Mouse (Mus musculus): ENCODE measurements around the gene Ppfibp2. TPM values are rescaled to one million over a fixed set of nuclear protein-coding genes. Genes with fewer than 3 reads are reported as not detected.

Ppfibp2 gene
- polyA plus RNA-seq, 1 experiment from 2014 or later, result 19.2 TPM

DNA sequence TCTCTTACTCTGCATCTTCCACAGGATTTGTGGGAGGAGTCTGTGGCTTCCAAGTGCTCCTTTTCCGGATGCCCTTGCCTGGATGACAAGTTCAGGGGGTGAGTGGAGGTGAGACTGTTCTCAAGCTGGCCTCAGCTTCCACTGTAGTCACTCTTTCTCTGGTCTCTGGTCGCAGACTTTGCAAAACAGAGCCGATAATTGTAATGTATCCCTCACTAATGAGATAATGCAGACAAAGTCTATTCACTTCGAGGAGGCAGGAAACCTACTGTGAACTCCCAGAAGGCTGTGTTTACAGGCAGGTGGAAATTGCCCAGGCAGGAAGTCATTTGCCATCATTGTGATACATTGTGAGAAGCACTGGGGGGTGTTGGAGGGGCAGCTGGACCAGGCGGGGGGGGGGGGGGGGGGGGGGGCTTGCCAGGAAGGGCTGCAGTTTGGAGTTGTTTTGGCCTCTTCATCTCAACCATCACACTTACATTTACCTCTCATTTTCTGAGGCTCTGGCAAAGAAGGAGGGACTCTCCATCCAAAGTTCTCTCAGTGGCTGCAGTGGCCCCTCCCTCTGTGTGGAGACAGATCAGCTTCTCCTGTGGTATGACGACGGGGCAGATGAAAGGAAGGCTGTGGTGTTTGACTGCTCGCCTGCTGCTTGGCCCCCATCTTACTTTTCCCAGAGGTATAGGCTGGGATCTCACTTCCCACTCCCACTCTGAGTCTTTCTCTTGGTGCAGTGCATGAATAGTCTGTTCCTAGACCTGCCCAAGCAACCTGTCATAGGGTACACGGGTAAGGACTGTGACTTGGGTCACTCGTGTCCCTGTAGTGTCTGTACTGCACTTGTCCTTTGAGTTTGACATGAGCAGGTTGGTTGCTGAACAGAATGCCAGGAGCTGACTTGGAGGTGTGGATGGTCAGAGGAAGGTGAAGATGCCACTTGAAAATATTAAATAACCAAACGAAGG, 23.3 kb downstream of the Ppfibp2 start:
- H3K36me3 ChIP-seq (replicated peaks; ENCODE audit: control insufficient read depth, insufficient read depth, low read depth, low read length), result no peaks in the 10 kb centered on the region
- no peak for DNase-seq (ENCODE audit: low spot score)
- 33% methylated on average over 10 of the region's 11 CpGs for WGBS

DNA sequence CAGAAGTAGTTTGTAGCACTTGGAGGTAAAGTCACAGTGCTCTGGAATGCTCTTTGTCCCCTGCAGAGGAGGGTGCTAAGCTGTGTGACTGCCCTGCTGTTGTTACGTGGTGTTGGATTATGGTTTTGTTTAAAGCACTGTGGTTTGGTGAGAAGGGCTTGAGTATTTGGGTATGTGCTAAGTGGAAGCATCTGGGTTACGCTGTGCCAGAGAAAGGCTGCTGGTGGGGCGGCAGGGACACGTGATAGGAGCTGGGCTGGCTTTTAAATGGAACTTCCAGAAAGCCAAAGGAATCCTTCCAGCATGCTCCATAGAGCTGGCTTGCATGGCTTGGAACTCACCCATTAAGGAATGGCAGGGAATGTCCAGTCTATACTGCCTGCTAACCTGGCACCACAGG, 24.2 kb downstream of the Ppfibp2 start:
- Histone ChIP-seq H3K27me3 (ENCODE audit: control insufficient read depth, insufficient read depth, low read length) (no peaks in the 10 kb centered on the region), H3K9ac (replicated peaks; ENCODE audit: low read length) (no peak overlapping the region), H3K4me2 (ENCODE audit: low read depth, low read length) (no peak overlapping the region), H3K27ac (replicated peaks; ENCODE audit: low read depth, low read length) (no peak overlapping the region), H3K4me1 (ENCODE audit: control insufficient read depth, insufficient read depth, low read length) (peaks cover 4% of the 10 kb centered on the region; the same call in 1 of the 2 replicates), H3K9me3 (replicated peaks; ENCODE audit: control insufficient read depth, low read length) (no peaks in the 10 kb centered on the region), H3K36me3 (replicated peaks; ENCODE audit: control insufficient read depth, insufficient read depth, low read depth, low read length) (no peaks in the 10 kb centered on the region), H3K4me3 (ENCODE audit: low read depth, low read length) (no peak overlapping the region)
- ATAC-seq (replicated peaks; ENCODE audit: insufficient number of reproducible peaks, low FRiP score, low TSS enrichment, low read depth) (peak; percentile 70; the same call in 1 of the 2 replicates), DNase-seq (ENCODE audit: low spot score) (peak; percentile 38)
- WGBS, result 44% methylated on average over 4 of the region's 4 CpGs

More for the DNA sequence above, 23.3 kb downstream of the Ppfibp2 start:
- H3K27me3 ChIP-seq (ENCODE audit: control insufficient read depth, insufficient read depth, low read length), result no peaks in the 10 kb centered on the region
- H3K4me1 ChIP-seq (ENCODE audit: control insufficient read depth, insufficient read depth, low read length), result peaks cover 4% of the 10 kb centered on the region; the same call in 1 of the 2 replicates
- ATAC-seq (replicated peaks; ENCODE audit: insufficient number of reproducible peaks, low FRiP score, low TSS enrichment, low read depth), result peak; percentile 57
- no peak overlapping the region for H3K4me3 ChIP-seq (ENCODE audit: low read depth, low read length)
- no peak overlapping the region for H3K27ac ChIP-seq (replicated peaks; ENCODE audit: low read depth, low read length)
- H3K9ac ChIP-seq (replicated peaks; ENCODE audit: low read length), result no peak overlapping the region
- no peaks in the 10 kb centered on the region for H3K9me3 ChIP-seq (replicated peaks; ENCODE audit: control insufficient read depth, low read length)
- no peak overlapping the region for H3K4me2 ChIP-seq (ENCODE audit: low read depth, low read length)

DNA sequence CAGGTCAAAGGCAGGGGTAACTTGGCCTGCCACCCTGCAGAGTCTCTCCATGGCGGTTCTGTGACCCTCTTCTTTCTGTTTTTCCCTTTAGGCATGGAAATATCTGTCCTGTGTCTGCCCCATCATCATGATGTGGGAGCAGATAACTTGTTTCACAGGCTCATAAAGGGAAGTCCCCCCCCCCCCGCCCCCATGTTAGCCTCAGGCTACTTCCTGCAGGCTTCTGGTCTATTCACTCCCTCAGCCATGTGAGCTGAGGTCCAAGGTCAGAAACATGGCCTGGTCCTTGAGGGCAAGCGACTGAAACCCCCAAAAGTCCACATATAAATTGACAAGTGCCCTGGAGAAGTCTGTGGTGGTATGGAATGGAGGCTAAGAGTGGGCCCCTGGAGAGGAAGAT, 25.1 kb downstream of the Ppfibp2 start:
- no peak overlapping the region for H3K9ac ChIP-seq (replicated peaks; ENCODE audit: low read length)
- DNase-seq (ENCODE audit: low spot score), result no peak
- peaks cover 4% of the 10 kb centered on the region; the same call in 1 of the 2 replicates for H3K4me1 ChIP-seq (ENCODE audit: control insufficient read depth, insufficient read depth, low read length)
- no peak overlapping the region for H3K27ac ChIP-seq (replicated peaks; ENCODE audit: low read depth, low read length)
- no peaks in the 10 kb centered on the region for H3K27me3 ChIP-seq (ENCODE audit: control insufficient read depth, insufficient read depth, low read length)
- WGBS, result 73% methylated on average over 3 of the region's 3 CpGs
- no peaks in the 10 kb centered on the region for H3K9me3 ChIP-seq (replicated peaks; ENCODE audit: control insufficient read depth, low read length)
- no peak overlapping the region for H3K4me3 ChIP-seq (ENCODE audit: low read depth, low read length)
- no peak overlapping the region for H3K4me2 ChIP-seq (ENCODE audit: low read depth, low read length)
- no peaks in the 10 kb centered on the region for H3K36me3 ChIP-seq (replicated peaks; ENCODE audit: control insufficient read depth, insufficient read depth, low read depth, low read length)
- ATAC-seq (replicated peaks; ENCODE audit: insufficient number of reproducible peaks, low FRiP score, low TSS enrichment, low read depth), result no peak

DNA sequence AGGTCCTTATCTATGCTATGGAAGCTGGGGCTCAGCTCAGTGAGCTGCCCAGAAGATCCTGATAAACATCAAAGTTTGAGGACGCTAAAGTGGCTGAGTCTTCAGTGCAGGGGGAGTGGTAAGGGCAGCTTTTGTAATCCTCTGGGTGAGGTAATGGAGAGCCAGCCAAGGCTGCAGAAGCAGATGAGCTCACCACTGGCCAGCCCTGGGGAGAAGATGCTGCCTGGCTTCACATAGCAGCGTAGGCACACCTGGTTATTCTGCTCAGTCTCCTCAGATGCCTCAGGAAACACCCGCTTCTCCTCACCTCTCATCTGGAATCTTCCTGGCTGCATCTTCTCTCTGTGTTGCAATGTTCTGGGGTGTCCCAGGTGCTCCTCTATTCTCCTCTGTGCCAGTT, 29.4 kb downstream of the Ppfibp2 start:
- WGBS, result 66% methylated on average over 3 of the region's 3 CpGs
- Histone ChIP-seq H3K9me3 (replicated peaks; ENCODE audit: control insufficient read depth, low read length) (no peaks in the 10 kb centered on the region), H3K4me1 (ENCODE audit: control insufficient read depth, insufficient read depth, low read length) (no peaks in the 10 kb centered on the region), H3K4me2 (ENCODE audit: low read depth, low read length) (no peak overlapping the region), H3K27ac (replicated peaks; ENCODE audit: low read depth, low read length) (no peak overlapping the region), H3K4me3 (ENCODE audit: low read depth, low read length) (no peak overlapping the region), H3K36me3 (replicated peaks; ENCODE audit: control insufficient read depth, insufficient read depth, low read depth, low read length) (no peaks in the 10 kb centered on the region), H3K9ac (replicated peaks; ENCODE audit: low read length) (no peak overlapping the region), H3K27me3 (ENCODE audit: control insufficient read depth, insufficient read depth, low read length) (no peaks in the 10 kb centered on the region)
- no peak for ATAC-seq (replicated peaks; ENCODE audit: insufficient number of reproducible peaks, low FRiP score, low TSS enrichment, low read depth)
- DNase-seq (ENCODE audit: low spot score), result no peak

DNA sequence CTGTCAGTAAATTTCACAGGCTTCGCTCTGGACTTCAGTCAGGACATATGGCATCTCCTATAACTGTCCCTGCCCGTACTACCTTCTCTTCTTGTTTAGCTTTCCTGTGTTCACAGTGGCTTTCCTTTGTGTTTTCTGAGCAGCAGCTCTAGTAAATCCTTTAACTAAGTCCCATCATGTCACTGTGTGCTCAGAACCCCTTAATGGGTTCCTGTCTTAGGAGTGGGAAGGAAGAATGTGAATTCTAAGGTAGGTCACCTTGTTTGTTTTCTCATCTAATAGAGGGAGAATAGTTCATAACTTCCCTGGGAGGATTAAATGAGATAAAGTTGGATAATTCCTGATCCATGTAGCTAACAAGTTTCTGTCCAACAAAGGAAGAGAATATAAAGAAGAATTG, 30.1 kb downstream of the Ppfibp2 start, which contains the start of gene 5330417H12Rik:
Gene 5330417H12Rik, minus strand, starts transcription at position 101 of the 400 bp plus-strand sequence.
- H3K9ac ChIP-seq (replicated peaks; ENCODE audit: low read length), result no peak within 1 kb of the TSS
- H3K4me2 ChIP-seq (ENCODE audit: low read depth, low read length), result no peak within 1 kb of the TSS
- WGBS, result 79% methylated on average over 2 of the region's 2 CpGs
- ATAC-seq (replicated peaks; ENCODE audit: insufficient number of reproducible peaks, low FRiP score, low TSS enrichment, low read depth), result no peak
- H3K4me3 ChIP-seq (ENCODE audit: low read depth, low read length), result no peak within 1 kb of the TSS
- H3K27me3 ChIP-seq (ENCODE audit: control insufficient read depth, insufficient read depth, low read length), result no peaks in the 10 kb centered on the region
- no peak for DNase-seq (ENCODE audit: low spot score)
- H3K4me1 ChIP-seq (ENCODE audit: control insufficient read depth, insufficient read depth, low read length), result no peaks in the 10 kb centered on the region
- H3K36me3 ChIP-seq (replicated peaks; ENCODE audit: control insufficient read depth, insufficient read depth, low read depth, low read length), result no peaks in the 10 kb centered on the region
- H3K27ac ChIP-seq (replicated peaks; ENCODE audit: low read depth, low read length), result no peak within 1 kb of the TSS
- H3K9me3 ChIP-seq (replicated peaks; ENCODE audit: control insufficient read depth, low read length), result no peaks in the 10 kb centered on the region

DNA sequence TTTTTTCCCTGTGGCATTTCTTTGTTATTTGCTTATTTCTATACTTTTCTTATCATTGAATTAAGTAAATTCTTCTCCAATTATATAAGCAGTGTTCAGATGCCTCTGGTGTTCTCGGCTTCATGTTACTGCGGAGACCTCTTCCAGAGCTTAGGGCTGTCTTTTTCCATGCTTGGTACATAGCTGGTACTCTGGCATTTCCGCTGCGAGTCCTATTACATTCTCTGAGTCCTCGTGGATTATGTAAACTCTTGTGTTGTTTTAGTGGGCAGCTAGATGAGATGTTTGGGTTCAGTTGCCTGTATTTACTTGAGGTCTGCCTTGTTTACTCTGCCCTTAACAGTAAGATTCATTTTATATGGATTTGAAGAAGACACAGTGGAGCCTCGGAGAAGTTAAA, 30.8 kb downstream of the Ppfibp2 start:
- no peak for ATAC-seq (replicated peaks; ENCODE audit: insufficient number of reproducible peaks, low FRiP score, low TSS enrichment, low read depth)

DNA sequence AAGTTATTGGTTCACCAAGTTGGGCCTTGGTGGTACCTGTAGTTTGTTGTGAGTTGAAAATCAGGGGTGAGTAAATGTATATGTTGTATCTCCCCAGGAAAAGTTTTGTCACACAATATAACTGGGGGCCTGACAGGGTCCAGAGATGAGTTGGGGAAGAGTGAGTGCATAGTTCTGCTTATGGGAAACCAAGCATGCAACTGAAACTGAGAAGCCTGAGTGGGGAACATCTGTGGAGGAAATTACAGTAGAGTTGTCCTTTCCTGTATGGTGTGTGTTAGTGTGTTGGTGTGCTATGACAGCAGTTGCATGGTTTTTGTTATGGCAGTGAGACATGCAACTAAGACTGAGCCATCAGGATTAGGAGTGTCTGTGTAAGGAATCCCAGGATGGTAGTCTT, 33.4 kb downstream of the Ppfibp2 start:
- no peaks in the 10 kb centered on the region for H3K9me3 ChIP-seq (replicated peaks; ENCODE audit: control insufficient read depth, low read length)
- no peaks in the 10 kb centered on the region for H3K36me3 ChIP-seq (replicated peaks; ENCODE audit: control insufficient read depth, insufficient read depth, low read depth, low read length)
- H3K9ac ChIP-seq (replicated peaks; ENCODE audit: low read length), result no peak overlapping the region
- no peak overlapping the region for H3K27ac ChIP-seq (replicated peaks; ENCODE audit: low read depth, low read length)
- no peak overlapping the region for H3K4me2 ChIP-seq (ENCODE audit: low read depth, low read length)
- ATAC-seq (replicated peaks; ENCODE audit: insufficient number of reproducible peaks, low FRiP score, low TSS enrichment, low read depth), result no peak
- no peak overlapping the region for H3K4me3 ChIP-seq (ENCODE audit: low read depth, low read length)
- no peaks in the 10 kb centered on the region for H3K4me1 ChIP-seq (ENCODE audit: control insufficient read depth, insufficient read depth, low read length)
- DNase-seq (ENCODE audit: low spot score), result no peak
- H3K27me3 ChIP-seq (ENCODE audit: control insufficient read depth, insufficient read depth, low read length), result no peaks in the 10 kb centered on the region

More for the DNA sequence above, 30.8 kb downstream of the Ppfibp2 start:
- Histone ChIP-seq H3K9me3 (replicated peaks; ENCODE audit: control insufficient read depth, low read length) (no peaks in the 10 kb centered on the region), H3K9ac (replicated peaks; ENCODE audit: low read length) (no peak overlapping the region), H3K4me3 (ENCODE audit: low read depth, low read length) (no peak overlapping the region), H3K27ac (replicated peaks; ENCODE audit: low read depth, low read length) (no peak overlapping the region), H3K36me3 (replicated peaks; ENCODE audit: control insufficient read depth, insufficient read depth, low read depth, low read length) (no peaks in the 10 kb centered on the region), H3K27me3 (ENCODE audit: control insufficient read depth, insufficient read depth, low read length) (no peaks in the 10 kb centered on the region), H3K4me1 (ENCODE audit: control insufficient read depth, insufficient read depth, low read length) (no peaks in the 10 kb centered on the region), H3K4me2 (ENCODE audit: low read depth, low read length) (no peak overlapping the region)
- 79% methylated on average over 6 of the region's 6 CpGs for WGBS
- DNase-seq (ENCODE audit: low spot score), result no peak

DNA sequence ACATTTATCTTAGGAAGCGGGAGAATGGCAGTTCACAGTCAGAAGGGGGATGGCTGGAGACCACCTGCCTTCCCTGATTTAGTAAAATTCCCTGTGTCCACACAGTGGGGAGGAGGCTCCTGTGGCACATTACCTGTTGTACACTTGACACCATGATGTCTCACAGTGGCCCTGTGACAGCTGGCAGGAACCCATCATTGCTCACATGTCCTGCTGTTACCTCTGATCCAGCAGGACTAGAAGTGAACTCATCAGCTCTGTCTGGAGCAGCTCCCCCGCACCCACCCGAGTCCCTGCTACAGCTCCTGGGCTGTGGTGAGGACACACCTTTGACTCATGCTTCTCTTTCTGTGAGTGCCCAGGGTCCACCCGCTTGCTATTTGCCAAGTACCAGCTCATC, 38.2 kb downstream of the Ppfibp2 start:
- Histone ChIP-seq H3K9me3 (replicated peaks; ENCODE audit: control insufficient read depth, low read length) (no peaks in the 10 kb centered on the region), H3K4me3 (ENCODE audit: low read depth, low read length) (no peak overlapping the region), H3K9ac (replicated peaks; ENCODE audit: low read length) (no peak overlapping the region), H3K4me2 (ENCODE audit: low read depth, low read length) (no peak overlapping the region), H3K27ac (replicated peaks; ENCODE audit: low read depth, low read length) (no peak overlapping the region), H3K27me3 (ENCODE audit: control insufficient read depth, insufficient read depth, low read length) (no peaks in the 10 kb centered on the region), H3K36me3 (replicated peaks; ENCODE audit: control insufficient read depth, insufficient read depth, low read depth, low read length) (no peaks in the 10 kb centered on the region), H3K4me1 (ENCODE audit: control insufficient read depth, insufficient read depth, low read length) (no peaks in the 10 kb centered on the region)
- DNase-seq (ENCODE audit: low spot score), result no peak
- WGBS, result 91% methylated on average over 4 of the region's 4 CpGs
- ATAC-seq (replicated peaks; ENCODE audit: insufficient number of reproducible peaks, low FRiP score, low TSS enrichment, low read depth), result no peak
